Mouse (Mus musculus) liver, embryonic 11.5 days (tissue): Measurements from ENCODE around the gene Olfr545. TPM values are rescaled to one million over a fixed set of nuclear protein-coding genes. Genes with fewer than 3 reads are reported as not detected.

Experiments used
- ATAC-seq: fragments of 200-750 bp; cut with Nextera tagmentation; replicated peaks from 2 replicates; pipeline ENCODE4 v1.8.0; 2017; ENCODE audit warnings: moderate number of reproducible peaks, mild to moderate bottlenecking, moderate TSS enrichment, moderate library complexity; ENCODE audit not compliant: low FRiP score
- DNase-seq: peaks from one replicate; pipeline ENCODE4 v3.0.0-alpha.2; 2017; ENCODE audit warnings: low spot score
- H3K27ac ChIP-seq: fragments of 300-500 bp; sonication (generic); 2 replicates; pipeline ENCODE4 v1.5.1; 2014; ENCODE audit warnings: mild to moderate bottlenecking, low read depth, low read length, control low read depth
- H3K27me3 ChIP-seq: fragments of 300-500 bp; sonication (generic); replicated peaks from 2 replicates; pipeline ENCODE4 v1.6.1; 2014; ENCODE audit warnings: low read length, mixed read lengths; ENCODE audit not compliant: control insufficient read depth, insufficient read depth
- H3K36me3 ChIP-seq: fragments of 300-500 bp; sonication (generic); 2 replicates; pipeline ENCODE4 v1.6.1; 2014; ENCODE audit warnings: mild to moderate bottlenecking, low read length, moderate library complexity, mixed read lengths; ENCODE audit not compliant: control insufficient read depth, insufficient read depth
- H3K4me1 ChIP-seq: fragments of 300-500 bp; sonication (generic); replicated peaks from 2 replicates; pipeline ENCODE4 v1.6.1; 2014; ENCODE audit warnings: low read length, mixed read lengths; ENCODE audit not compliant: control insufficient read depth, insufficient read depth
- H3K4me2 ChIP-seq: fragments of 300-500 bp; sonication (generic); 2 replicates; pipeline ENCODE4 v1.6.1; 2014; ENCODE audit warnings: mild to moderate bottlenecking, control low read depth, moderate library complexity
- H3K4me3 ChIP-seq: fragments of 300-500 bp; sonication (generic); 2 replicates; pipeline ENCODE4 v1.5.1; 2014; ENCODE audit warnings: low read depth, low read length, control low read depth
- H3K9ac ChIP-seq: fragments of 300-500 bp; sonication (generic); 2 replicates; pipeline ENCODE4 v1.6.1; 2014; ENCODE audit warnings: low read depth, low read length, control low read depth
- H3K9me3 ChIP-seq: fragments of 300-500 bp; sonication (generic); 2 replicates; pipeline ENCODE4 v1.6.1; 2016; ENCODE audit warnings: low read length, inconsistent platforms, mixed read lengths; ENCODE audit not compliant: control insufficient read depth
- WGBS: fragments of 180-500 bp; shearing (Covaris S2); extraction: QIAGEN DNeasy Blood & Tissue Kit; methylation state at CpG from one replicate; pipeline ENCODE4 v1.1.7; 2014; 5-methylcytosine and 5-hydroxymethylcytosine counted together
- polyA plus RNA-seq: library from polyadenylated mRNA; unstranded; fragments of >200 nt; fragmentation: Nextera tagmentation; extraction: Ambion mirVana; gene quantifications from 2 replicates; pipeline ENCODE4 v1.2.1, GENCODE M21; 2014

Olfr545 gene
- polyA plus RNA-seq = 0.04 and 0.10 TPM in 2 replicates

GRCm38 (mm10) chr7:102499473-102499872 is at the start of gene Olfr545:
Gene Olfr545, minus strand, starts transcription at chr7:102499573.
- Histone ChIP-seq H3K4me2 (no peak within 1 kb of the TSS), H3K27me3 (no peaks in the 10 kb centered on the region), H3K36me3 (no peaks in the 10 kb centered on the region), H3K4me1 (no peaks in the 10 kb centered on the region), H3K27ac (no peak within 1 kb of the TSS), H3K9ac (no peak within 1 kb of the TSS), H3K9me3 (no peaks in the 10 kb centered on the region), H3K4me3 (no peak within 1 kb of the TSS)
- DNase-seq (no peak), ATAC-seq (no peak)
- 59% methylated on average over 3 of the region's 3 CpGs for WGBS

- H3K4me3 ChIP-seq = no peak overlapping the region
- H3K27me3 ChIP-seq = no peaks in the 10 kb centered on the region
- ATAC-seq = no peak
- no peak overlapping the region for H3K27ac ChIP-seq
- H3K9ac ChIP-seq = no peak overlapping the region
- no peaks in the 10 kb centered on the region for H3K9me3 ChIP-seq
- DNase-seq = no peak
- no peaks in the 10 kb centered on the region for H3K36me3 ChIP-seq
- 47% methylated on average over 3 of the region's 3 CpGs for WGBS
- no peaks in the 10 kb centered on the region for H3K4me1 ChIP-seq
- H3K4me2 ChIP-seq = no peak overlapping the region
Observed at GRCm38 (mm10) chr7:102541251-102541650, 41.9 kb upstream of the Olfr545 start.

- no peak within 1 kb of the TSS for H3K4me3 ChIP-seq
- ATAC-seq = no peak
- 72% methylated on average over 2 of the region's 2 CpGs for WGBS
Observed at GRCm38 (mm10) chr7:102540596-102540995, 41.2 kb upstream of the Olfr545 start, which contains the start of gene Olfr548-ps1. Gene Olfr548-ps1, plus strand, starts transcription at chr7:102540896.

GRCm38 (mm10) chr7:102534449-102534848 is 35.1 kb upstream of the Olfr545 start, which contains the start of gene Olfr547:
Gene Olfr547, plus strand, starts transcription at chr7:102534749.
- Histone ChIP-seq H3K4me3 (no peak within 1 kb of the TSS), H3K27me3 (no peaks in the 10 kb centered on the region), H3K27ac (no peak within 1 kb of the TSS), H3K4me2 (no peak within 1 kb of the TSS), H3K9me3 (no peaks in the 10 kb centered on the region), H3K9ac (no peak within 1 kb of the TSS), H3K36me3 (no peaks in the 10 kb centered on the region), H3K4me1 (no peaks in the 10 kb centered on the region)
- no peak for DNase-seq
- WGBS = 62% methylated on average over 1 of the region's 1 CpGs
- no peak for ATAC-seq

More at GRCm38 (mm10) chr7:102540596-102540995, 41.2 kb upstream of the Olfr545 start, which contains the start of gene Olfr548-ps1:
- Histone ChIP-seq H3K27me3 (no peaks in the 10 kb centered on the region), H3K9me3 (no peaks in the 10 kb centered on the region), H3K9ac (no peak within 1 kb of the TSS), H3K4me1 (no peaks in the 10 kb centered on the region), H3K36me3 (no peaks in the 10 kb centered on the region), H3K4me2 (no peak within 1 kb of the TSS), H3K27ac (no peak within 1 kb of the TSS)
- no peak for DNase-seq

- ATAC-seq = no peak
- H3K9me3 ChIP-seq = no peaks in the 10 kb centered on the region
- H3K4me2 ChIP-seq = no peak overlapping the region
- H3K4me3 ChIP-seq = no peak overlapping the region
- H3K27me3 ChIP-seq = no peaks in the 10 kb centered on the region
- H3K4me1 ChIP-seq = no peaks in the 10 kb centered on the region
- WGBS = 77% methylated on average over 1 of the region's 1 CpGs
- DNase-seq = no peak
- no peaks in the 10 kb centered on the region for H3K36me3 ChIP-seq
- no peak overlapping the region for H3K9ac ChIP-seq
- H3K27ac ChIP-seq = no peak overlapping the region
Observed at GRCm38 (mm10) chr7:102529052-102529451, 29.7 kb upstream of the Olfr545 start.

GRCm38 (mm10) chr7:102517051-102517335 is 17.6 kb upstream of the Olfr545 start:
- peaks cover 3% of the 10 kb centered on the region; the same call in 1 of the 2 replicates for H3K27me3 ChIP-seq
- no peak overlapping the region for H3K4me2 ChIP-seq
- no peak for ATAC-seq
- no peaks in the 10 kb centered on the region; the same call in none of the 2 replicates for H3K4me1 ChIP-seq
- no peak for DNase-seq
- H3K9me3 ChIP-seq = no peaks in the 10 kb centered on the region
- no peak overlapping the region for H3K4me3 ChIP-seq
- no peak overlapping the region for H3K9ac ChIP-seq
- no peaks in the 10 kb centered on the region for H3K36me3 ChIP-seq
- 77% methylated on average over 2 of the region's 2 CpGs for WGBS
- H3K27ac ChIP-seq = no peak overlapping the region

- Histone ChIP-seq H3K27ac (no peak overlapping the region), H3K9ac (no peak overlapping the region), H3K36me3 (no peaks in the 10 kb centered on the region), H3K9me3 (no peaks in the 10 kb centered on the region), H3K4me1 (no peaks in the 10 kb centered on the region; the same call in none of the 2 replicates), H3K4me2 (no peak overlapping the region), H3K4me3 (no peak overlapping the region), H3K27me3 (peaks cover 6% of the 10 kb centered on the region)
- DNase-seq = no peak
- ATAC-seq = 0 out of 2 replicates have a peak, but pooled peaks have one; percentile 11
- WGBS = 66% methylated on average over 10 of the region's 10 CpGs
Observed at GRCm38 (mm10) chr7:102516261-102517050, 17.1 kb upstream of the Olfr545 start.

- no peaks in the 10 kb centered on the region for H3K9me3 ChIP-seq
- 27% methylated on average over 4 of the region's 4 CpGs for WGBS
- H3K4me2 ChIP-seq = no peak overlapping the region
- H3K27ac ChIP-seq = no peak overlapping the region
- peaks cover 6% of the 10 kb centered on the region for H3K27me3 ChIP-seq
- H3K9ac ChIP-seq = no peak overlapping the region
- no peaks in the 10 kb centered on the region for H3K36me3 ChIP-seq
- no peak overlapping the region for H3K4me3 ChIP-seq
- no peak for ATAC-seq
- no peak for DNase-seq
- H3K4me1 ChIP-seq = no peaks in the 10 kb centered on the region; the same call in none of the 2 replicates
Observed at GRCm38 (mm10) chr7:102514144-102514543, 14.8 kb upstream of the Olfr545 start.
